In genomic region chr11:80208860-80209800, GRCm38 (mm10) we compare ENCODE assay signal across 8 mouse cellular contexts. TPM values are rescaled to one million over a fixed set of nuclear protein-coding genes. Genes with fewer than 3 reads are reported as not detected.
DNase-seq lines count a peak whose midpoint lies in the region; ATAC-seq and TF ChIP-seq lines count a peak whose summit lies in the region.

TSS of gene Rhot1 (plus strand) at chr11:80209019.

- TF ChIP-seq POLR2A in heart, adult 2 months (IDR thresholded peaks at IDR 0.05; ENCODE audit: insufficient read depth, low read depth, low read length) = peak; percentile 73

- peaks cover 10% of the 10 kb centered on the region for H3K36me3 ChIP-seq in embryonic facial prominence, embryonic 13.5 days
- H3K36me3 ChIP-seq in heart, adult 2 months (ENCODE audit: control insufficient read depth, insufficient read depth, low read length) = peaks cover 7% of the 10 kb centered on the region; the same call in 1 of the 2 replicates
- peaks cover 12% of the 10 kb centered on the region for H3K36me3 ChIP-seq in limb, embryonic 13.5 days
- H3K36me3 ChIP-seq in midbrain, embryonic 16.5 days (ENCODE audit: control insufficient read depth, insufficient read depth, low read length) = peaks cover 3% of the 10 kb centered on the region; the same call in 1 of the 2 replicates

- ATAC-seq in embryonic facial prominence, embryonic 13.5 days (ENCODE audit: insufficient number of reproducible peaks, insufficient read depth, low FRiP score, low TSS enrichment, low read depth) = peak; percentile 83
- ATAC-seq in limb, embryonic 13.5 days (ENCODE audit: low FRiP score, low read depth) = peak; percentile 90
- peak; percentile 95 for ATAC-seq in midbrain, embryonic 16.5 days

- 0 out of 2 replicates have a peak, but pooled peaks have one; percentile 54 for TF ChIP-seq EP300 in heart, adult 2 months (IDR thresholded peaks at IDR 0.05; ENCODE audit: insufficient read depth, low read depth, low read length)

- TF ChIP-seq CTCF in heart, adult 2 months (IDR thresholded peaks at IDR 0.05) = peak; percentile 99

- DNase-seq in 3134 (ENCODE audit: extremely low read depth, insufficient read length, low spot score) = peak; percentile 96
- DNase-seq in adrenal gland, postnatal 36 days = peak; percentile 97
- peak; percentile 97 to 99 for DNase-seq in heart, adult 2 months
- DNase-seq in kidney, adult 8-10 months = peak; percentile 95 to 97
- DNase-seq in spleen, postnatal 10 days (ENCODE audit: low spot score in 2 of 2) = peak; percentile 97 to 98

- peak within 1 kb of the TSS; percentile 65 for H3K4me2 ChIP-seq in embryonic facial prominence, embryonic 13.5 days
- H3K4me2 ChIP-seq in limb, embryonic 13.5 days (replicated peaks) = peak within 1 kb of the TSS; percentile 72
- peak within 1 kb of the TSS; percentile 70 for H3K4me2 ChIP-seq in midbrain, embryonic 16.5 days (ENCODE audit: low read length)

- no peaks in the 10 kb centered on the region for H3K27me3 ChIP-seq in embryonic facial prominence, embryonic 13.5 days
- no peaks in the 10 kb centered on the region for H3K27me3 ChIP-seq in heart, adult 2 months (ENCODE audit: control insufficient read depth, insufficient read depth, low read length)
- no peaks in the 10 kb centered on the region for H3K27me3 ChIP-seq in limb, embryonic 13.5 days
- H3K27me3 ChIP-seq in midbrain, embryonic 16.5 days (ENCODE audit: control insufficient read depth, insufficient read depth, low read depth, low read length) = no peaks in the 10 kb centered on the region

- under 1% methylated on average over 78 of the region's 78 CpGs for WGBS in embryonic facial prominence, embryonic 13.5 days
- under 1% methylated on average over 78 of the region's 78 CpGs for WGBS in heart, adult 2 months
- under 1% methylated on average over 77 of the region's 78 CpGs for WGBS in limb, embryonic 13.5 days
- WGBS in midbrain, embryonic 16.5 days = 0% methylated on average over 76 of the region's 78 CpGs

- no peaks in the 10 kb centered on the region for H3K9me3 ChIP-seq in embryonic facial prominence, embryonic 13.5 days
- H3K9me3 ChIP-seq in limb, embryonic 13.5 days = no peaks in the 10 kb centered on the region
- H3K9me3 ChIP-seq in midbrain, embryonic 16.5 days (replicated peaks; ENCODE audit: control insufficient read depth, low read length, poor library complexity, severe bottlenecking) = no peaks in the 10 kb centered on the region

- peaks cover 3% of the 10 kb centered on the region for H3K79me2 ChIP-seq in heart, adult 2 months (replicated peaks; ENCODE audit: control insufficient read depth, insufficient read depth, low read length)

- H3K27ac ChIP-seq in embryonic facial prominence, embryonic 13.5 days = peak within 1 kb of the TSS; percentile 91
- H3K27ac ChIP-seq in heart, adult 2 months = peak within 1 kb of the TSS; percentile 97
- peak within 1 kb of the TSS; percentile 91 for H3K27ac ChIP-seq in limb, embryonic 13.5 days
- H3K27ac ChIP-seq in midbrain, embryonic 16.5 days (ENCODE audit: low read length) = peak within 1 kb of the TSS; percentile 89

- intact Hi-C loops in heart, adult 2 months (cut with DNase I) = loop anchor here (2.0 to 5.0 kb wide), 2 partner anchors 122 to 167 kb away; no protein-coding TSS in a partner anchor

- H3K9ac ChIP-seq in embryonic facial prominence, embryonic 13.5 days = peak within 1 kb of the TSS; percentile 95
- H3K9ac ChIP-seq in heart, adult 2 months (ENCODE audit: low read depth, low read length) = peak within 1 kb of the TSS; percentile 96
- H3K9ac ChIP-seq in limb, embryonic 13.5 days = peak within 1 kb of the TSS; percentile 94
- peak within 1 kb of the TSS; percentile 89 for H3K9ac ChIP-seq in midbrain, embryonic 16.5 days (ENCODE audit: low read depth, low read length)

- H3K4me1 ChIP-seq in embryonic facial prominence, embryonic 13.5 days = peaks cover 13% of the 10 kb centered on the region
- H3K4me1 ChIP-seq in heart, adult 2 months (ENCODE audit: control insufficient read depth, insufficient read depth, low read length) = peaks cover 1% of the 10 kb centered on the region; the same call in 1 of the 2 replicates
- peaks cover 15% of the 10 kb centered on the region for H3K4me1 ChIP-seq in limb, embryonic 13.5 days
- H3K4me1 ChIP-seq in midbrain, embryonic 16.5 days (ENCODE audit: control insufficient read depth, insufficient read depth, low read length) = peaks cover 12% of the 10 kb centered on the region

- H3K4me3 ChIP-seq in embryonic facial prominence, embryonic 13.5 days = peak within 1 kb of the TSS; percentile 99
- peak within 1 kb of the TSS; percentile 79 for H3K4me3 ChIP-seq in heart, adult 2 months
- H3K4me3 ChIP-seq in limb, embryonic 13.5 days = peak within 1 kb of the TSS; percentile 90
- H3K4me3 ChIP-seq in midbrain, embryonic 16.5 days (ENCODE audit: low read depth, low read length) = peak within 1 kb of the TSS; percentile 93

RNA-seq across cellular contexts. Expression of gene Rhot1, which starts in this region (rescaled TPM):
- 10 to 100 TPM; 68.9 to 86.2 TPM for total RNA-seq in adrenal gland, postnatal 36 days (2021)
- 52.8 and 63.4 TPM in 2 replicates for polyA plus RNA-seq in embryonic facial prominence, embryonic 13.5 days (2015; fragmentation: Nextera tagmentation; extraction: Ambion mirVana)
- total RNA-seq in heart, adult 2 months (2021) = 10 to 100 TPM; 57.2 to 60.7 TPM
- polyA plus RNA-seq in heart, adult 2 months (2012; rRNA removed) = 38.7 and 69.5 TPM in 2 replicates
- 55.8 and 57.0 TPM in 2 replicates for polyA plus RNA-seq in limb, embryonic 13.5 days (2015; fragmentation: Nextera tagmentation; extraction: Ambion mirVana)
- 70.1 and 77.6 TPM in 2 replicates for polyA plus RNA-seq in midbrain, embryonic 16.5 days (2015; fragmentation: Nextera tagmentation; extraction: Ambion mirVana)

Comparison
In these comparisons a context has a peak if more than half of its experiments do, and no peak if none do; other contexts are left out.
1. Peak in every context shown above with its lines: DNase-seq, ATAC-seq, H3K4me3 ChIP-seq and H3K27ac ChIP-seq.